Mouse (Mus musculus) forebrain, embryonic 11.5 days (tissue): ENCODE measurements around the gene Dnaaf5. TPM values are rescaled to one million over a fixed set of nuclear protein-coding genes. Genes with fewer than 3 reads are reported as not detected.

ENCODE experiments used
- polyA plus RNA-seq: library from polyadenylated mRNA; unstranded; fragments of >200 nt; fragmentation: Nextera tagmentation; extraction: Ambion mirVana; gene quantifications from 2 replicates; pipeline ENCODE4 v1.2.1, GENCODE M21; 2014

Dnaaf5 gene
- polyA plus RNA-seq, 1 experiment from 2014 or later = 11.5 TPM

Other genes with a start within 250 kb of the Dnaaf5 start
- 8.8 and 9.4 TPM in 2 replicates for gene Pdgfa, start 152.9 kb upstream of the Dnaaf5 start, polyA plus RNA-seq
- gene Prkar1b, start 222 bp upstream of the Dnaaf5 start, polyA plus RNA-seq = 10.9 and 13.0 TPM in 2 replicates
- 50.7 and 56.2 TPM in 2 replicates for gene Sun1, start 50.4 kb downstream of the Dnaaf5 start, polyA plus RNA-seq
- gene Get4, start 102.1 kb downstream of the Dnaaf5 start, polyA plus RNA-seq = 148 and 150 TPM in 2 replicates
- 1.9 and 2.0 TPM in 2 replicates for gene Adap1, start 175.4 kb downstream of the Dnaaf5 start, polyA plus RNA-seq
- gene Cox19, start 201.2 kb downstream of the Dnaaf5 start, polyA plus RNA-seq = 103 and 130 TPM in 2 replicates
- gene Cyp2w1, start 202.4 kb downstream of the Dnaaf5 start, polyA plus RNA-seq = not detected in 2 replicates
- 1.8 and 1.9 TPM in 2 replicates for gene Gpr146, start 227.5 kb downstream of the Dnaaf5 start, polyA plus RNA-seq